Mouse (Mus musculus) lung, embryonic 14.5 days (tissue): ENCODE data around the gene Rnf185. TPM values are rescaled to one million over a fixed set of nuclear protein-coding genes. Genes with fewer than 3 reads are reported as not detected.

Experiments
- ATAC-seq: fragments of 200-750 bp; cut with Nextera tagmentation; 2 replicates; pipeline ENCODE4 v1.8.0; 2017; ENCODE audit warnings: mild to moderate bottlenecking, moderate TSS enrichment, moderate library complexity; ENCODE audit not compliant: insufficient read depth
- DNase-seq: peaks from one replicate; pipeline ENCODE4 v3.0.0-alpha.2; 2015
- H3K27ac ChIP-seq: fragments of 300-500 bp; sonication (generic); 2 replicates; pipeline ENCODE4 v1.5.1; 2014; ENCODE audit warnings: low read depth, mild to moderate bottlenecking, moderate library complexity
- H3K27me3 ChIP-seq: fragments of 300-500 bp; sonication (generic); 2 replicates; pipeline ENCODE4 v1.6.1; 2014; ENCODE audit warnings: low read length, control low read depth; ENCODE audit not compliant: insufficient read depth
- H3K36me3 ChIP-seq: fragments of 300-500 bp; sonication (generic); 2 replicates; pipeline ENCODE4 v1.6.1; 2014; ENCODE audit warnings: control low read depth; ENCODE audit not compliant: insufficient read depth
- H3K4me1 ChIP-seq: fragments of 300-500 bp; sonication (generic); 2 replicates; pipeline ENCODE4 v1.6.1; 2014; ENCODE audit warnings: antibody characterized with exemption, control low read depth; ENCODE audit not compliant: insufficient read depth
- H3K4me2 ChIP-seq: fragments of 300-500 bp; sonication (generic); 2 replicates; pipeline ENCODE4 v1.6.1; 2014; ENCODE audit warnings: mild to moderate bottlenecking
- H3K4me3 ChIP-seq: fragments of 300-500 bp; sonication (generic); 2 replicates; pipeline ENCODE4 v1.5.1; 2014; ENCODE audit warnings: low read depth, low read length
- H3K9ac ChIP-seq: fragments of 300-500 bp; sonication (generic); 2 replicates; pipeline ENCODE4 v1.6.1; 2014
- H3K9me3 ChIP-seq: fragments of 300-500 bp; sonication (generic); 2 replicates; pipeline ENCODE4 v1.6.1; 2016; ENCODE audit warnings: low read depth, low read length, control low read depth
- CTCF ChIP-seq: IDR thresholded peaks from 2 replicates; pipeline ENCODE4 v1.5.1; 2016; ENCODE audit warnings: antibody characterized with exemption, low read depth
- WGBS: fragments of 180-500 bp; shearing (Covaris S2); extraction: QIAGEN DNeasy Blood & Tissue Kit; methylation state at CpG from one replicate; pipeline ENCODE4 v1.1.7; 2014; 5-methylcytosine and 5-hydroxymethylcytosine counted together
- polyA plus RNA-seq: library from polyadenylated mRNA; unstranded; fragments of >200 nt; fragmentation: Nextera tagmentation; extraction: Ambion mirVana; gene quantifications from 2 replicates; pipeline ENCODE4 v1.2.1, GENCODE M21; 2014

The Rnf185 gene
- polyA plus RNA-seq, 1 experiment from 2014 or later = 37.9 TPM

DNA sequence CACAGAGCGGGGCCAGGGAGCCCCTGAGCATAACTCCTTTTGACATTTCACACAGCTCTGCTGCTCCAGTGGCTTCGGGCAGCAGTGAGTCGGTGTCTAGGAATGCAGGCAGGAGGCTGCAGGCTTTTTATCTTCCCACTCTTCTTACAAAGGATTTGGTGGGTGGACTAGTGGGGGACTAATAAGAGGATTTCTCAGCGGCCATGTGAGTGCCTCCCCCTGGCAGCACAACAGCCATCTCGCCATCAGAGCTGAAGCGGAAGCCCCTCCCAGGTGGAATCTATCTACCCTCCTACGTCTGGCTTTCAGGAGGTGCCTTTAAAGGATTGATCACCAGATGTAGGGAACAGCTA, 77.9 kb downstream of the Rnf185 start:
- no peak overlapping the region for H3K9ac ChIP-seq
- H3K4me2 ChIP-seq = peak overlapping the region; percentile 41
- DNase-seq = peak; percentile 58
- WGBS = 19% methylated on average over 7 of the region's 7 CpGs
- no peak for TF ChIP-seq CTCF
- no peaks in the 10 kb centered on the region for H3K27me3 ChIP-seq
- no peaks in the 10 kb centered on the region for H3K9me3 ChIP-seq
- H3K36me3 ChIP-seq = no peaks in the 10 kb centered on the region
- H3K4me3 ChIP-seq = no peak overlapping the region
- peaks cover 17% of the 10 kb centered on the region for H3K4me1 ChIP-seq
- peak overlapping the region; percentile 74 for H3K27ac ChIP-seq
- ATAC-seq = no peak

DNA sequence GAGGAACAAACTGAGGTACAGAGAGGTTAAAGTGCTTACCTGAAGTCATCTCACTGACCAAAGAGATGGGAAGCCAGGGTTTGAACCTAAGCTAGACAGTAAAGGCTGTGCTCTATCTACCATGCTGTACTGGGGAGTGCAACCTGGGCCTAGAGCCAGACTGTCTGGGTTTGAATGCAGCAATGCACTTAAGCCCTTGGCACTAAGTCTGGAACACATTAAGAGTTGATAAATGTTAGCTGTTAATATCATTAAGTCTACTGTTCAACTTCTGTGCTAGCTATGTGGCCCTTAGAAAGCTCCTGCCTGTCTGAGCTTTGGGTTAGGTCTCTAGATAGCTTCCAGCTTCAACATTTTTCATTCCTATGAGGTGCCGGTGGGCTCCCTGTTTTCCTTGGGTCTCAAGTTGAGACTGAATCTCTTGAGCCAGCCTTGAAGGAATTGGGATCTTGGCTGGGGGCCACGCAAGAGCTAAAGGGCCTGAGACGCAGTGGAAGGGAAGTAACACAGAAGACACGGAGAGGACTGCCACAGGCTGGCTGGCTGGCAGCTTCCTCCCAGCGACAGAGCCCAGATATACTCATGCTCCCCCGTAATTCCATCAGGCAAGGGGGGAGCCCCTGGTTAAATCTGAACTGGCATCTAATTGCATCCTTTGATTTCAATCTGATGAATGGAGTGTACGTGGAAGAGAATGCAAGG, 78.4 kb downstream of the Rnf185 start:
- Histone ChIP-seq H3K9me3 (no peaks in the 10 kb centered on the region), H3K4me2 (peak overlapping the region; percentile 41), H3K4me1 (peaks cover 17% of the 10 kb centered on the region), H3K9ac (no peak overlapping the region), H3K36me3 (no peaks in the 10 kb centered on the region), H3K27ac (peak overlapping the region; percentile 74), H3K27me3 (no peaks in the 10 kb centered on the region), H3K4me3 (no peak overlapping the region)
- ATAC-seq (no peak), DNase-seq (peak; percentile 72)
- WGBS = 24% methylated on average over 7 of the region's 7 CpGs
- TF ChIP-seq CTCF = no peak

DNA sequence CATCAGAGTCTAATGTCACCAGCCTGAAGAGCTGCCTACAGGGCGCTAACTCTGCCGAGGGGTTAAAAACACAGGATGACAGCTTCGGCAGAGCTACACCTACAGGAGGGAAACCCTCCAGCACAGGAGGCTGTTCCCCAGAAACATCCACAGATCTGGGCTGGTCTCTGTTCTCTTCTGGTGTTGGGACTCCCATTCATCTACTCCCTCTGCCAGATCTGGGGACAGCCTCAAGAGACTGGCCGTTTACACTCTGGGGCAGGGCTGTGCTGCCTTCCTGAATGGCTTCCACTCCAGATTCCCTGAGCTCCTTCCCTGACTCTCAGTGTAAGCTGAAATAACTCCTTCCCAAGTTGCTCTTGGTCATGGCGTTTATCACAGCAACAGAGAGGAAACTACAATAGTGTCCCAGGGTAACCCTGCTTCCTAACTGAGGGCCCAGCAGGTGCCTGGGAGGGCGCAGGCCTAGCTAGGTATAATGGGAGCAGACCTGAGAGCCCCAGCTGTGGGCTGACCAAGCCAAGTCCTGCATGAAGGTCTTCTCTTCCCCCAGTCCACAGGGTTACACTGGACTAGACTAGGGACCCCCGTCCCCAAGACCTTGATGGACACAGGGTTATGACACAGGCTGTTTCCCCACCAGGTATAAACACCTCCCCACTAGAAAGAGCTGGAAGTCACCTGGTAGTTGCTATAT, 80.4 kb downstream of the Rnf185 start:
- TF ChIP-seq CTCF = no peak
- H3K27ac ChIP-seq = peak overlapping the region; percentile 51; the same call in 1 of the 2 replicates
- H3K4me2 ChIP-seq = peak overlapping the region; percentile 92
- no peaks in the 10 kb centered on the region for H3K36me3 ChIP-seq
- peak overlapping the region; percentile 52 for H3K4me3 ChIP-seq
- ATAC-seq = peak; percentile 58
- peak overlapping the region; percentile 66 for H3K9ac ChIP-seq
- H3K9me3 ChIP-seq = no peaks in the 10 kb centered on the region
- peaks cover 17% of the 10 kb centered on the region for H3K4me1 ChIP-seq
- no peak for DNase-seq
- no peaks in the 10 kb centered on the region for H3K27me3 ChIP-seq
- WGBS = 19% methylated on average over 7 of the region's 7 CpGs

DNA sequence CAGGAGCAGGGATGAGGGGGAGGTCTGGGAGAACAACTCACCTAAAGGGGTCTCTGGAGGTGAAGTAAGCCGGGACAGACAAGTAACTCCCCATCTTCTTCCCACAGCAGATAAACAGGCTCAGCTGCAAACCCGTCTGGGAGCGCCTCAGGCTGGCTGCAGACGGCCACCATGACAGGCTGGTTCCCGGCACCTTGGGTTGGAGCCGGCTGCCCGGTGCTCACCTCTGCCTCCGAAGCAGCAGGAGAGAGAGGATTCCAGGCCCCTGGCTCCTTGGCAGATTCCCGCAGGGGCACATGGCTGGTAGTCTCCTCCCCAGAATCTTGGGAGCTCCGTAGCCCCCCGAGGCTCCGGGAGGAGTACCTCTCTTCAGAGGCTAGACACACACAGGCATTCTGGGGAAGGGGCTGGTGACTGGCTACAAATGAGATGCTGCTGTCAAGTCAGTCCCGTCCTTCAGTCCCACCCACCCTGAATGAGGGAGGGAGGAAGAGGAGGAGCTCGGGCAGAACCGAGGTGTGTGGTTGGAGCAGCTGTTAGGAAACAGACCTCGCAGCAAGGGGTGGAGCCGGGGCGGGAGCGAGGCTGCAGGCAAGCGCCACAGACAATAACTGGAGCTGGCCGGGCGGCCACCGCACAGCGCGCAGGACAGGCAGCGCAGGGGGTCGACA, 81.1 kb downstream of the Rnf185 start:
- no peak for TF ChIP-seq CTCF
- H3K9me3 ChIP-seq = no peaks in the 10 kb centered on the region
- no peaks in the 10 kb centered on the region for H3K27me3 ChIP-seq
- peak overlapping the region; percentile 72 for H3K27ac ChIP-seq
- H3K4me3 ChIP-seq = peak overlapping the region; percentile 52
- H3K4me1 ChIP-seq = peaks cover 17% of the 10 kb centered on the region
- DNase-seq (peak; percentile 92), ATAC-seq (peak; percentile 93)
- H3K9ac ChIP-seq = peak overlapping the region; percentile 66
- WGBS = 2% methylated on average over 27 of the region's 27 CpGs
- H3K4me2 ChIP-seq = peak overlapping the region; percentile 92
- H3K36me3 ChIP-seq = no peaks in the 10 kb centered on the region

DNA sequence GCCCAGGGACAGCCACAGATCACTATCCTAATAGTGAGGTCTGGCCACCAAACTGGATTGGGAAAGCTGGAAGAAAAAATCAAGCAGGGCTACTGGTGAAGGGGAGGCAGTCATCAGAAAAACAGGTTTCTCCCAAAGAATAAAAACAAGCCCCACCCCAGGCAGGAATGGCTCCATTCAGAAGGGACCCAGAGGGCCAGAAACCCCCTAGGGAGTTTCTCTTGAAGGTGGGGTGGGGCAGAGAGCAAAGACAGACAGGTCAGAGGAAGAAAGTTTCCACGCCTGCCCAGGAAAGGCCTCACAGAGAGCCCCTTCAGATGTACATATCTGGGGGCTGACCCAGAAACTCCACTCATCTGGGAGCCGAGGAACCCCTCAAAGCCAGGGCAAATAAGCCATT, 82.0 kb downstream of the Rnf185 start:
- no peaks in the 10 kb centered on the region for H3K9me3 ChIP-seq
- H3K27ac ChIP-seq = peak overlapping the region; percentile 72
- 51% methylated on average over 2 of the region's 2 CpGs for WGBS
- DNase-seq = no peak
- ATAC-seq = no peak
- H3K9ac ChIP-seq = peak overlapping the region; percentile 66; the same call in 1 of the 2 replicates
- TF ChIP-seq CTCF = no peak
- H3K4me1 ChIP-seq = peaks cover 17% of the 10 kb centered on the region
- H3K36me3 ChIP-seq = no peaks in the 10 kb centered on the region
- peak overlapping the region; percentile 92 for H3K4me2 ChIP-seq
- peak overlapping the region; percentile 52 for H3K4me3 ChIP-seq
- H3K27me3 ChIP-seq = no peaks in the 10 kb centered on the region

DNA sequence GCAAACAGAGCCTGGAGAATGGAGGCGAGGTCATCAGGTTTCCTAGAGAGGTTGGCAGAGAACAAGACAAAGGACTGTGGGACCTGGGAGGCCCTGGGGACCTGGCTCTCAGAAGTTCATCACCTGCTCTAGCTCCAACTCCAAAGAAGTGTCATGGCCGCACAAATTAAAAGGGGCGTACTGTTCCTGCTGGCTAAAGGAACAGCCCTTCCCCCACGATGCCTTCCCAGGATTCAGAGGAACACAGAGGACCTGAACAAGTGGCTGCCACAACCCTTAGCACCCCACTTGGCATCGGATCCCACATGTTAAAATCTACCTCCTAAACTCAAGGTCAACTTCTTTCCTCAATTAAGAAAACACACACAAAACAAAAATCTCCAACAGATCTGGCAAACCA, 82.7 kb downstream of the Rnf185 start:
- H3K4me2 ChIP-seq = peak overlapping the region; percentile 92
- no peak overlapping the region for H3K4me3 ChIP-seq
- ATAC-seq (no peak), DNase-seq (no peak)
- H3K9me3 ChIP-seq = no peaks in the 10 kb centered on the region
- peak overlapping the region; percentile 72; the same call in 1 of the 2 replicates for H3K27ac ChIP-seq
- H3K4me1 ChIP-seq = peaks cover 10% of the 10 kb centered on the region
- no peaks in the 10 kb centered on the region for H3K27me3 ChIP-seq
- 64% methylated on average over 5 of the region's 5 CpGs for WGBS
- no peak for TF ChIP-seq CTCF
- no peak overlapping the region for H3K9ac ChIP-seq
- no peaks in the 10 kb centered on the region for H3K36me3 ChIP-seq

DNA sequence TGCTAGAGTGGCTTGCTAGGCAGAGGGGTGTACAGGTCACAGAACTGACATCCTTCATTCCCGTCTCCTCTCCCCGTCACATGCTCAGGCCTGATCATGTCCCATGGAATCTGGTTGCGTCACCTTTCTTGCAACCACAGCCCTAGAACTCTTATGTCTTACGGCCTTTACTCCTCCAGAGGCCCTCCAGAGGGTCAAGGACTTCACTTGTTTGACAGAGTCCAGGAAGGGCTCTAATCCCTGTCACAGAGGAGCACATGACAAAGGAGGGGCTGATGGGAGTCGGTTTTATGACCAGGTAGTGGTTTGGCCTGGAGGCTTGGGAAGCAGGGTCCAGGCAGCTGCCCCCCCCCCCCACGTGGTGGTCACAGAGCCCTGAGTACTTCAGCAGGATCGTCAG, 83.2 kb downstream of the Rnf185 start:
- H3K27me3 ChIP-seq = no peaks in the 10 kb centered on the region
- WGBS = 34% methylated on average over 7 of the region's 7 CpGs
- H3K27ac ChIP-seq = 0 out of 2 replicates have a peak overlapping the region, but pooled peaks have one; percentile 72
- H3K9me3 ChIP-seq = no peaks in the 10 kb centered on the region
- no peak for TF ChIP-seq CTCF
- ATAC-seq (no peak), DNase-seq (no peak)
- no peak overlapping the region for H3K9ac ChIP-seq
- no peak overlapping the region for H3K4me3 ChIP-seq
- H3K4me2 ChIP-seq = peak overlapping the region; percentile 92
- H3K4me1 ChIP-seq = peaks cover 8% of the 10 kb centered on the region
- H3K36me3 ChIP-seq = no peaks in the 10 kb centered on the region
